8 mouse cellular contexts compared by ENCODE assay signal in the genomic region with DNA sequence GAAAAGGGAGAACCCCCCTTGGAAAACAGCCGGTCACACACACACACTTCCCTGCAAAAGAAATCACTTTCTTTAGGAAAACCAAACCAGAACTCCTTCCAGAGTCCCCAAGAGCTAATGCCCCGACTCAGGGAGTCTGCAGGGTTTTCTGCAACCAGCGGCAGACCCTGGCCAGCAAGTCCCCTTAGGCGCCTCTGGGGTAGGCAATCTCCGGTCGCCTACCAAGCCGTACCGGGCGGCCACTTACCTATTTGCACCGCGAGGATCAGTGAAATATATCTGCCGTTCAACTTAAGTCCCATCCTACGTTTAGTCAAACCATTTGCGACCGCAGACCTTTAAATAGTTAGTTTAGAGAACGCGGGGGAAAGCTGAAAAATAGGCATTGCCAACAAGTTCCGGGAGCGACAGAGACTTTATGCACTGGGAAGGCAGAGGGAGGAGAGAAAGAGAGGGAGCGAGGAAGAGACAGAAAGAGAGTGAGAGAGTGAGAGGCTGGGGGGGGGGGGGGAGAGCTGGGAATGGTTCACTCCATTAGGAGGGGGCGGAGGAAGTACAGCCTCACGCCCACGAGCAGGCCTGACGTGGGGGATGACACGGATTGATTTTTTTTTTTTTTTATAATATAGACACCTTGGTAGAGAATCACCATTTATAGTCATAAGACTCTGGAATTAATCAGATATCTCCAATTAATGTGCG. TPM values are rescaled to one million over a fixed set of nuclear protein-coding genes. Genes with fewer than 3 reads are reported as not detected.
DNase-seq lines count a peak whose midpoint lies in the region; ATAC-seq and TF ChIP-seq lines count a peak whose summit lies in the region.

No protein-coding gene starts in this region.

- H3K4me1 ChIP-seq in forebrain, postnatal 0 days (ENCODE audit: insufficient read depth), result no peaks in the 10 kb centered on the region
- H3K4me1 ChIP-seq in liver, embryonic 12.5 days, result peaks cover 11% of the 10 kb centered on the region; the same call in 1 of the 2 replicates

- H3K4me2 ChIP-seq in forebrain, postnatal 0 days (ENCODE audit: low read depth), result peak overlapping the region; percentile 71
- peak overlapping the region; percentile 69 for H3K4me2 ChIP-seq in liver, embryonic 12.5 days

- TF ChIP-seq CTCF in layer of hippocampus, adult 2 months (conservative IDR thresholded peaks at IDR 0.05), result no peak
- TF ChIP-seq CTCF in forebrain, postnatal 0 days (IDR thresholded peaks at IDR 0.05; ENCODE audit: low read depth), result no peak

- peak; percentile 20 for ATAC-seq in forebrain, postnatal 0 days
- ATAC-seq in liver, embryonic 12.5 days, result no peak

- H3K27ac ChIP-seq in layer of hippocampus, adult 2 months, result peak overlapping the region; percentile 96
- H3K27ac ChIP-seq in forebrain, postnatal 0 days (ENCODE audit: low read depth, low read length), result peak overlapping the region; percentile 89
- H3K27ac ChIP-seq in liver, embryonic 12.5 days, result no peak overlapping the region

- no peaks in the 10 kb centered on the region for H3K9me3 ChIP-seq in forebrain, postnatal 0 days (ENCODE audit: low read length)
- no peaks in the 10 kb centered on the region for H3K9me3 ChIP-seq in liver, embryonic 12.5 days (replicated peaks)

- no peaks in the 10 kb centered on the region for H3K36me3 ChIP-seq in forebrain, postnatal 0 days (ENCODE audit: insufficient read depth)
- no peaks in the 10 kb centered on the region for H3K36me3 ChIP-seq in liver, embryonic 12.5 days

- H3K9ac ChIP-seq in forebrain, postnatal 0 days, result peak overlapping the region; percentile 60
- H3K9ac ChIP-seq in liver, embryonic 12.5 days, result no peak overlapping the region

- H3K27me3 ChIP-seq in forebrain, postnatal 0 days (ENCODE audit: insufficient read depth, low read length), result peaks cover 15% of the 10 kb centered on the region; the same call in 1 of the 2 replicates
- peaks cover 91% of the 10 kb centered on the region for H3K27me3 ChIP-seq in liver, embryonic 12.5 days (replicated peaks)

- WGBS in forebrain, postnatal 0 days, result 2% methylated on average over 26 of the region's 26 CpGs
- WGBS in liver, embryonic 12.5 days (ENCODE audit: insufficient replicate concordance), result 2% methylated on average over 23 of the region's 26 CpGs

- H3K4me3 ChIP-seq in layer of hippocampus, adult 2 months, result peak overlapping the region; percentile 83
- H3K4me3 ChIP-seq in forebrain, postnatal 0 days (ENCODE audit: low read depth, low read length), result peak overlapping the region; percentile 44
- H3K4me3 ChIP-seq in liver, embryonic 12.5 days, result peak overlapping the region; percentile 48; the same call in 1 of the 2 replicates

- peak; percentile 52 to 56 for DNase-seq in layer of hippocampus, adult 2 months (ENCODE audit: low spot score in 2 of 2)
- DNase-seq in layer of hippocampus, adult 8-10 months (ENCODE audit: low spot score in 2 of 2), result no peak
- peak; percentile 70 for DNase-seq in cerebellum, adult 11-12 months
- peak; percentile 71 for DNase-seq in forebrain, postnatal 0 days
- peak; percentile 54 for DNase-seq in right cerebral cortex, postnatal 25 days
- no peak for DNase-seq in urinary bladder, postnatal 14 days (ENCODE audit: low spot score)
- DNase-seq in adrenal gland, postnatal 25 days, result no peak

RNA-seq across cellular contexts. Expression of gene Nrn1, which starts 0.8 kb away (rescaled TPM):
- total RNA-seq in layer of hippocampus, adult 2 months (2021), result 100 to 1,000 TPM; 293 to 318 TPM
- 100 to 1,000 TPM; 226 to 246 (median 235) TPM for total RNA-seq in layer of hippocampus, adult 8-10 months (2022)
- total RNA-seq in forebrain, postnatal 0 days (2014; rRNA removed), result 50.5 and 57.7 TPM in 2 replicates
- polyA plus RNA-seq in forebrain, postnatal 0 days (2015; fragmentation: Nextera tagmentation; extraction: Ambion mirVana), result 24.9 and 35.1 TPM in 2 replicates
- 2.1 and 2.5 TPM in 2 replicates for polyA plus RNA-seq in liver, embryonic 12.5 days (2016; fragmentation: Nextera tagmentation; extraction: Ambion mirVana)
- 5.3 and 5.9 TPM in 2 replicates for total RNA-seq in adrenal gland, postnatal 25 days (2021)

Comparison
In these comparisons a context has a peak if more than half of its experiments do, and no peak if none do; other contexts are left out.
1. DNase-seq: peak in layer of hippocampus, adult 2 months (2 of 2), cerebellum, adult 11-12 months (single experiment), forebrain, postnatal 0 days (single experiment) and right cerebral cortex, postnatal 25 days (single experiment); none in layer of hippocampus, adult 8-10 months (0 of 2), urinary bladder, postnatal 14 days (single experiment) and adrenal gland, postnatal 25 days (single experiment).
2. Peak in every context shown above with its lines, with median percentiles within 50 percentile points of each other: H3K4me3 ChIP-seq.